Mouse (Mus musculus) E14TG2a.4 (cell line): ENCODE data around the gene Ccdc65.

Source experiments
- CTCF ChIP-seq: conservative IDR thresholded peaks from 2 replicates; pipeline ENCODE4 v1.5.1; 2014; ENCODE audit warnings: low read length
- POU5F1 ChIP-seq: IDR thresholded peaks from 2 replicates; pipeline ENCODE4 v1.6.1; 2014; ENCODE audit warnings: low read length, borderline replicate concordance

- TF ChIP-seq CTCF, result peak; percentile 78
- TF ChIP-seq POU5F1, result no peak
These were observed 2.4 kb downstream of the Ccdc65 start for GRCm38 (mm10) chr15:98710442-98710841.
